Mouse (Mus musculus) testis, postnatal 10 days (tissue): ENCODE measurements around the gene Dcdc2a.

ENCODE experiments used
- DNase-seq: peaks from one replicate; pipeline ENCODE4 v3.0.0; 2021; ENCODE audit warnings: low spot score

The Dcdc2a gene

DNA sequence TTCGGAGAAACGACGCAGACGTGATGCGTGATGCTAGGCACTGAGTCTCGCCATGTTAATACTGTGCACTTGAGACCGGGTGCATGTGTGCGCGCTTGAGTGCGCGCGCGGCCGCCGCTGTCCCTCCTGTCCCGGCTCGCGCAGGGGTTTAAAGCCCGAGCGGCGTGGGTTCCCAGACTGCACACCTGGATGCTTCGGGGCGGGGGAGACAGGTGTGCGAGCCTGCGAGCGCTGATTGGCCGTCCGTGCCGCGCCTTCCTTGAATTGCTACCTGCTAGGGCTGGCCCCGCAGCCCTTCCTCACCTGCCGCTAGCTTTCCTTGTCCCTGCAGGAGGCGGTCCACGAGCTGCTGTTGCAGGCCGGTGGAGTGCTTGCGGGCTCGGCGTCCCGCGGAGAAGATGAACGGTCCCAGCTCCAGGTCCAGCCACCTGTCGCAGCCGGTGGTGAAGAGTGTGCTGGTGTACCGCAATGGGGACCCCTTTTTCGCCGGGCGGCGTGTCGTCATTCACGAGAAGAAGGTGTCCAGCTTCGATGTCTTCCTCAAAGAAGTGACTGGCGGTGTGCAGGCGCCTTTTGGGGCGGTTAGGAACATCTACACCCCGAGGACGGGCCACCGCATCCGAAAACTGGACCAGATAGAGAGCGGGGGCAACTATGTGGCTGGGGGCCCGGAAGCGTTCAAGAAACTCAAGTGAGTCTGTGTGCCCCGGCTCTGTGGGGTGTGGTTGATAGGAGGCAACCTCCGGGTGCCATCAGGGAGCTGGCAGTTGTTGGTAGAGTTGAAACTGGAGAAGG lies at the start of gene Dcdc2a:
Dcdc2a (plus strand) TSS at position 132 of the 795 bp plus-strand sequence.
- peak; percentile 44 for DNase-seq

DNA sequence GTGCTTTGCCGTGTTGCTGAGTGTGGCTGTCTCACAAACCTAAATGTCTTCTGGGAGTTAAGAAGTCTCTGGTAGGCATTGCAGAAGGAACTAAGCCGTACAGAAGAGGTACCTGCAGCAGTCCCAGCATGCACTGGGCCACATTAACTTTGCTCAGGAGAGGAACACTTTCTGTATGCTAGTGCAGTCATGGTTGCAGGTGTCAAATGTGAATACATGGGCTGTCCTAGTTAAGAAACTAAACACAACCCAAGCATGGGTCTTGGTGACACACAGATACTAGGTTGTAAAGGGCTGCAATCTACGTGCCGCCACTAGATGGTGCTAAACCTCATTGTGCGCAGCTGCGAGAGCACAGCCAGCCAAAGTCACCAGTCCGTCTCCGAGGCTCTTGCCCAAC lies 48.7 kb upstream of the Dcdc2a start:
- DNase-seq = peak; percentile 64

DNA sequence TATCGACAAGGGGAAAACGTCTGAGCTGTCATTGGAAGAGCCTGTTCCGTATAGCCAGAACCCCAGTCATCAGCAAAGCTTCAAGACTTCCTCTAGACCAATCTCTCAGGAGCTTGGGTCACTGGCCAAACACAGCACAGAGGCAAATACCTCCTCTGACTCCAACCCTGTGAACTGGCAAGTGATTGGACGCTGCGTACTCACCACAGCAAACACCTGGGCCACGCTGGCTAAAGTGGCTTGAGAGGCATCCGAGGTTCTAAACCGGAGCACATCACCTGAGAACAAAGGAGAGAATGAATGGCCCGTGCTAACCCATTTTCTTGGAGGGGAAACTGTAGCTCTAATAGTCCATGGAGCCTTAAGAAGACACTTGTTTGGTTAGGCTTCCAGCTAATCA lies 37.5 kb upstream of the Dcdc2a start:
- DNase-seq = no peak

DNA sequence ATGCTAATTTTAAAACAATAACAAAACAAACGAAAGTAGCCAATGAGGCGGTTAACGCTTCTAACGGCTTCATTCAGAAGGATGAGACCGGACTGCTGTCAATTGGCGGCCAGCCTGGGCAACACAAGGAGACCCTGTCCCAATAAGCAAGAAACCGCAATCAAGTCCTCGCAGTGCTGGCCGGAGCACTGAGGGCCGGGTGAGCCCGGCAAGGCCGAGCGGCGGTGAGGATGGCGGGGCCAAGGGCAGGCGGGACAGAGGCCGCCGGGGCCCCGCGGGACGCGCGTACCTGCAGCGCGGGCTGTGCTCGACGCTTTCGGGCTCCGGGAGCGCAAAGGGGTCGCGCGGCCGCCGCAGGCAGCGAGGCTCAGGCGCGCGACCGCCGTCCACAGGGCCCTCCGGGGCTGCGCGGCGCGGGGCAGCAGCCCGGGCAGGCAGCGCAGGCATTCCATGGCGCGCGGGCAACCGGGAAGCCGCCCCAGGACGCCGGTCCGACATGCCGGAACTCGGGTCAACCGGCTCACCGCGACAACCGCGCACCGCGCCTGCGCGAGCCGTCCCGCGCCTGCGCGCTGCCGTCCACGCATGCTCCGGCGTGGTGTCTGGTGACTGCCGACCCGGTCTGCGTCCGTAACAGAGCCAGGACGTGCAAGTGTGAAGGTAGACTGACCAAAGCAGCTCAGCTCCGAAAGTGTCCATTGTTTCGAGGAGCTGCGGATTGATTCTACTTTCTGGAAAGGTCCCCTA lies 35.8 kb upstream of the Dcdc2a start, which contains the start of gene Mrs2:
Mrs2 (minus strand) TSS at position 587 of the 747 bp plus-strand sequence.
- DNase-seq = peak; percentile 87

DNA sequence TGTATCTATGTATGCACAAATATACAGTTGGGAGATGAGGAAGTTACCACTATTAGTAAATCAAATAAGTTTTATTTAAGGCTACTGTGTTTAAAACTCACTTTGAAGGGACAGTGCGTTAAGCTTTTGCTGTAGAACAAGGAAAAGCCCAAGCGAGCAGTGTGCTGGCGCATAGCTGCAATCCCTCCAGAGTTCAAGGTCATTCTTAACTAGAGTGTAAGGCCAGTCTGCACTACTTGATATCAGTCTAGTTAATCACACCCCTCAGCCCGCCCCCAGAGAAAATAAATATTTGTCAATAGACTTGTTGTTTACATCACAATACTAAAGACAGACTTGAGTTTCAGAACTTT lies 35.3 kb upstream of the Dcdc2a start:
- DNase-seq = no peak

DNA sequence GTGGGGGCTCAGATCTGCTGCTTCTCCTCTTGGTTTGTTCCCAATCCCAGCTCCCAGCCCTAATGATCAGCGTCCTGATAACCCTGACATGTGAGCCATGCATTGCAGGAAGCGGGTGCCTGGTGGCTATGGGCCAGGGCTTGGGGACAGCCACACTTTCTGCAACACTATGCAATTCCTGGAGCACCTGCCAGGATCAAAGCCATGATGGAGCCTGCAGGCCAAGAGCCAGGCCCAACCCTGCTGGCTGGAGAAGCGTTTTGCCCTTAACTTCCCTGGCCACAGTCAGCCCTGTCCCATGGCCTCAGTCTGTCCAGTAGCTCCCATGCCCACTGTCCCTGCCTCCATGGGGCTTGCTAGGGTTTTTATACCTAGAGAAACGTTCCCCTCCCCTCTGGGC lies 33.4 kb upstream of the Dcdc2a start:
- no peak for DNase-seq

DNA sequence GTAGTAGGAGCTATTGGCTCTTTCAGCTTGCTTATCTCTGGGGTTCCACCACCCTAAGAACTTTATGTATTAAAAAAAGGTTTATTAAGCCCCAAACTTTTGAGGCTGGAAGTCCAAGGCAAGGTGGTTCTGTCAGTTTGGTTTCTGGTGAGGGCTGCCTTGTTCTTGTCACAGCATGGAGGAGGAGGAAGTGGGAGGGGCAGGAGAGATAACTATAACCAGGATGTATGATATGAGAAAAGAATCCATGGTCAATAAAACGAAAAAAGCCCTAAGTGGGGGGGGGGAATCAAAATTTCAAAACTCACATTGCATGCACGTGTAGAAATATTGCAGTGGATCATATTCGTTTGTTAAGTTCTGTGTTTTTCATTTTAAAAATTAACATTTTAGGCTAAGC lies 32.7 kb upstream of the Dcdc2a start:
- DNase-seq = no peak

DNA sequence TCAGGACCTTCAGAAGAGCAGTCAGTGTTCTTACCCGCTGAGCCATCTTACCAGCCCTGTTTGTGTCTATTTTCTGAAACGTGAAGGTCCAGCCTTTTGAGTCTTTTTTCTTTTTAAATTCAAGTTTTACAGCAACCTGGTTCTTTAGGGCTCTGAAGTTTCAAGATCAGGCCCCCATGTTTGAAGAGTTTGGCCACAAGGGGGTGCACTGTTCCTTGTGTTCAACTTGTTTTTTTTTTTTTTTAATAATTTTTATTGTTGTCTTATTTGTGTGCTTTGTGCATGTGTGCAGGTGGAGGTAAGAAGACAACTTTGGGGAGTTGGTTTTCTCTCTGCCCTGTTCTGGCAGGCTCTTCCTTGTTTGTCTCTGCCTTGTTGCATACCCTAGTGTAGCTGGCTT lies 31.1 kb upstream of the Dcdc2a start:
- peak; percentile 79 for DNase-seq

DNA sequence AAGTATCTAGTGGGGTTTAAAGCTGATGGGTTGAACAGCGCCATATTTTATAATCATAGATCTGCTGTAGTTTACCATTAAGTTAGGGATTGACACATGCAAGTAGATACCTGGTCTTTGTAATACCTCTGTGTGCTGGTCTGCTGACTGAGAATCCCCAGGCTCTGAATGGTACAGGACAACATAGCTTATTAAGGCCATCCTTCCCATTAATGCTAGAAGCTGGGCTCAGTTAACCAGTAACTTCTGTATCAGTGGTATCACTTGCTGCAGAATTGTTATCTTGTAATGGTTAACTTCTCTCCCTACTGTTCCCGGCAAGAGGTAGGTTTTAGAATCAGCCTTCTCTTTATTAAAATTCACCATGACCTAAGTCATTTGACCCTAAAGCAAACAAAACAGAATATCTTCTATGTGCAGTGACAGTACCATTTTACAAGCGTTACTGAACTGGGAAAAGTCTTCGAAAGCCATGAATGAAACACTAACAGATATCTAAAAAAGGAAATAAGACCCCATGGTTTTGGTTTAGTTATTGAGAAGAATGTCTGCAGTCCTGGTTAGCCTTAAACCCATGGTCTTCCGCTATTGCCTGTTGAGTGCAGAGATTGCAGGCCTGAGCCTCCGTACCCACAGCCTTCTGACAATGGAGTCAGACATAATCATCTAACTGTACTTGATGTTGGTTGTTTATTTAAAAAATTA lies 29.2 kb upstream of the Dcdc2a start:
- DNase-seq = no peak

DNA sequence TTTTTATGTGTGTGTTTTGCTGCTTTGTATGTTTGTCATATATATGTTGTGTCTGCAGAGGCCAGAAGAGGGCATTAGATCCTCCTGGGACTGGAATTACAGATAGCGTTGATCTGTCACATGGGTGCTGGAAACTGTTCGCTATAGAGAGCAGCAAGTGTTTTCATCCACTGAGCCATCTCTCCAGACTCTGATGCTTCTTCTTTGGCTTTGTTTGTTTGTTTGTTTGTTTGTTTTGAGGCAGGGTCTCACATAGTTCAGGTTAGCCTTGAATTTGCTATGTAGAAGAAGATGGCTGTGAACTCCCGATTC lies 28.7 kb upstream of the Dcdc2a start:
- DNase-seq = no peak

DNA sequence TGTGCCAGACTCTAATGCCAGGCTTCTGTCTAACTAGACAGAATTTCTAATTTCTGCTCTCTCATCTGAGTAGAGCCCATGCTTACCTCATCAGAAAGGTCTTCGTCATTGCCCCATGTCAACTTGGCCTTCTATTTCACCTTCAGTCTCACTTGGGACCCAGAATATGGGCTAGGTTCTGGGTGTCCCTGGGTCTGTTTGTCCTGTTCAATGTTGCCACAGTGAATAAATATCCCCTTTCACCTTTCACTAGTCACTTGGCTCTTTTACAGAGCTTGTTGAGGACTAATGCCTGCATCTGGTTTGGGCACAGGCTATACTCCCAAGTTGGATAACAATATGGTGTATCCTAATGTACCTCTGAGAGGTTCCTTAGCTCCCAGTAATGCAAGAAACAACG lies 16.3 kb upstream of the Dcdc2a start:
- no peak for DNase-seq

DNA sequence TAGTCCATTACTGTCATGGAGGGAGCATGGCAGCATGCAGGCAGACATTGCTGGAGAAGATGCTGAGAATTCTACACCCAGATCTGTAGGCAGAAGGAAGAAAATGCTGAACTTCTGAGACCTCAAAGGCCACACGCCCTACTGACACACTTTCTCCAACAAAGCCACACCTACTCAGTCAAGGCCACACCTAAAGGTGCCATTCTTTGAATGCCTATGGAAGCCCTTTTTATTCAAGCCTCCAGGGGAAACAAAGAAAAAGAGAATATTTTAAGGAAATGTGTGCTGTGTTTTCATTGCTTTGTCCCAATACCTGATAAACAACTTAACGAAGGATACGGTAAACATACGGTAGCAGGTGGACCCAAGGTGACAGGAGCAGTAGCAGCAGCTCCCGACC lies 3.1 kb upstream of the Dcdc2a start:
- DNase-seq = no peak

DNA sequence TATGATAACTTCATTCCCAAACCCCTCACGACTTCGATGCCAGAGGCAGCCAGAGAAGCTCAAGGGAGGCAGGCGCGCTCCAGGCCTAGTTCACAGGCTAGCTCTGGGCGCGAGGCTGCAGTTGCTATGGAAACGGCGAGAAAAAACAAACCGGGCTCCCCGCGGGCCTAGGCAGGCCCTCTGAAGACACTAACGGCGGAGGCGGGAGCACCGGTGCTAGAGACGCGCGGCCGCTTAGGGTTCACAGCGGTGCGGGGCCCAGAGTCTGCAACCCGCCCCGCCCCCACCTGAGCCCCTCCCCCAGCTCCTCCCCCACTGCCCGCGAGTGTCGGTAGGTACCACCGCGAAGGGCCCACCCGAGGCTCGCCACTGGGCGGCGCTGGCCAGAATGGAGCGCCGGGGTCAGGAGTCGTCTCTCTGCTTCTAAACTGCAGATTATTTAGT lies 671 bp upstream of the Dcdc2a start:
- DNase-seq = peak; percentile 77

DNA sequence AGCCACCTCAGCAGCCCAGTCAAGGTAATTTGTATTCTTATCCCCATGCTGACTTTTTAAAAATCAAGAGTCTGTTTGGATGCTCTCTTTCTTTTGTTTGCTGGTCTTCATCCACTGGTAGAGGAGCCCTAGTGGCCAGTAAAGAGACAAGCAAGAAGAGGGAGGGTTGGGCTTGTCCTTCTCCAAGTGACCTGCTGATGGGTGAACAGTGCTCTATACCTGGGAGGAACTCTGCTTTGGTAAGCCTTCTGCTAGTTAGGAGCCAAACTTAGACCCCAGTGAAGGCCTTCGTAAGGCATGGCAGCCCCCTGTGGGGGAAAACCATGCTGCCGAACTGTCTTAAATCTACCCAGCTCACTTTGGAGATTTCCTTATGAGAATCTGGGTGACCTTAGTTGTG lies 10.9 kb downstream of the Dcdc2a start:
- no peak for DNase-seq

DNA sequence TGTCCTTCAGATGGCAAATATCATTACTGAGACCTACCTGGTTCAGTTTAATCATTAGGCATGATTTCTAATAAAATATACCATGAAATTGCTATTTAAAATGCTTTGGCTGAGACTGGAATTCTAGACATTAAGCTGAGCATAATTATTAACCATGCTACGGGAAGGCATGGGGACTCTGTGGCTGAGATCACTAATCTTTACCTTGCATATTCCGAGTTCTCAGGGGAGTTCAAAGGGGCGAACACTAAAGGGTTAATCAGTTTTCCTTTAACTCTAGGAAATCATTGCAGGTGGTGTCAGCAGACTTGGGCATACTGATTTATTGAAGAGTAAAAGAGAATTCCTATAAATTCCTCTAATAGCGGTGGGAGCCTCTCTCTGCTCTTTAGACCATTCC lies 11.4 kb downstream of the Dcdc2a start:
- DNase-seq = no peak

DNA sequence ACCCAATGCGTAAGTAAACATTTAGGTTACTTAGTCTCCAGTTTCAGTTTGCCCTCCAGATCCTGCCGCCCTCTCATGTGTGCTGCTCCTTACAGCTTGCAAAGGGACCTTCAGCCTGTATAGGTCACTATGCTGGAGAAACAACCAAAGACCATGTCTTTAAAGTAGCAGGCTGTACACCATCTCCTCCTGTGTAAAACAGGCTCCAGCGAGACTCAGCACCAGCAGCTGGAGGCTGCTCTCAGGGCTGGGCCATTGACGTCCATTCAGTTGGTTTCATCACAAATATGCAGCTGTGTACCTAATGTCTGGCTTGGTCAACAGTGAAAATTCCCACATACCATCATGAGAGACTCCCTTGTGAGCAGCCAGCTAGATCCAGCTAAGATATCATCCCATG lies 14.0 kb downstream of the Dcdc2a start:
- no peak for DNase-seq

DNA sequence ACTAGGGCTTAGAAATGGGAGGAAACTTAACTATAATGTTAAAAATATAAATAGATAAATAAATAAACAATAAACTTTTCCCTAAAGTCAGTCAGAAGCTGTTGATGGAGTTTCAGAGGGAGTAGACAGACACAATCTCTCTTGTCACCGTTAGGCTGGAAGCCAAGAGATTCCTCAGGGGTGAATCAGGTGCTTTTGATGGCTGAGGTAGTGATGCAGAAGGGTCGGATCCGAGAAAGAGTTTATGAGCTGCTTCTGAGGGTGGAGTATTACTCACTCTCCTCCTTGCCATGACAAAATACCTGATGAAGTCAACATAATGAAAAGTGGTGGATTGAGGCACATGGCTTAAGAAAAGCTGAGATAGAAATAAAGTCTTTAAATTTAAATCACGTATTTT lies 15.0 kb downstream of the Dcdc2a start:
- no peak for DNase-seq

DNA sequence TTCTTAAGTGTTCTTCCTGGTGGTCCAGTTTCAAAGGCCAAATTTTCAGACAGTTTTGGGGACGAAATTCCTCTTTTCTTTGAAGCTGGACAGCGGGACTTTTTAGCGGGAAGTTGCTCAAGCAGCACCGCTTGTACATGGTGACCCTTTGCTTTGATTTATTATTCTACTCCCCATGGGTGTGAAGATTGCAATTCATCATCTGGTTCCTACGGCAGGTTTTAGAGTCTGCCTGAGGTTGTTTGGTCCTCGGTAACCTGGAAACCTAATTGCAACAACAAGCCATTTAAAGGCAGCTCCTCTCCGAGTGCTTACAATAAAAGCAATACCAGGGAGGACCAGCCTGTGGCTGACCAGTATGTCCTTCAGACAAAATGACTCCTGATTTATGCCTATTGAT lies 21.5 kb downstream of the Dcdc2a start:
- DNase-seq = no peak

DNA sequence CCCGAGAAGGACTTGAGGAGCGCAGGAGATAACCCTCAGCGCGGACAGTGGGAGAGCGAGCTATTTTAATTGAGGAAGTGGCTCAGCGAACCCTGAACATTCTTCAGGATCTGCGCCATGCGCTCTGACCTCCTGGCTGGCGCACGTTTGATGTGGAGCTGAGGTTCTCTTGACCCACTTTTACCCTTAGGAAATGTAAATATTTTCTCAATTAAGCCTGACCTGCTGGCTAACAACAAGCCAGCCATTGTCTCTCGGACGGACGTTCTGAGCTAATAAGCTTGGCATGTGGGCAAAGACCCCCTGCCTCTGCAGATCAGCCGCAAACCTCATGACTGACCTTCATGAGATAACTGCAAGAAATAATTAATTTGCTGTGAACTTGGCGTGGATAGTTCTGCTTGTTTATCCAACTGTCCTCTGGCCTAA lies 27.4 kb downstream of the Dcdc2a start:
- DNase-seq = no peak

DNA sequence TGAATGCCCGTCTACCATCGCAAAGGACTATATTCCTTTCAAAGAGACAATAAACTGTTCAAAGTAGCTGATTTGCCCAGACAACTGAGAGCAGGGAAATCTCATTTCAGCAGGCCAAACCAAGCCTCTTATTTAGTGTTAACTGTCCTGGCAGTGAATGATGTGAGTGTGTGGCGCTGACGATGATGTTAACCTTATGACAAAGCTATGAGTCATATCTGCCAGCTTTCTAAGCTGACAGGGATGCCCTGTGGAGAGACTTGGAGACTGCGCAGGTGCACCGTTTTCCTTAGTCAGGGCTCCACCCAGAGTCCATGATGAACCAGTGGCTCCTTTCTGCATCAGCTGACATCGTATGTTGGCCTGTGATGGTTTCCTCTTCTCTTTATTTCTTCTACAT lies 29.3 kb downstream of the Dcdc2a start:
- no peak for DNase-seq

DNA sequence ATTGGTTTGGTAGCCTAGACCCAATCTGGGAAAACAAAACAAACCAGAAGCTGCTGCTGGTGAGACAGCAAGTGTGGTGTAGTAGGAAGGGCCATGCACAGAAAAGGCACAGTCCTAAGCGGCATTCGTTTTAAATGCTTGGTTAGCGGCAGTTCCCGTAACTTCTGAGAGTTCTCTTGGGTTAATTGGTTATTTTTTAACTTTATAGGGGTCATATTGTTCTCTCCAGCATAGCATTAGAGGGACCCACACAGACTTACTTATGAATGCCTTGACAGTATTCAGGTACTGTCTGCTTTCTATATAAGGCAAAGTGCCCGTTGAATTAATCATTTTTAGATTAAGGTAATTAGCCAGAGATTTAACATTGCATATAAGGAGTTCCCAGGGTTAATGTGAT lies 35.5 kb downstream of the Dcdc2a start:
- no peak for DNase-seq

DNA sequence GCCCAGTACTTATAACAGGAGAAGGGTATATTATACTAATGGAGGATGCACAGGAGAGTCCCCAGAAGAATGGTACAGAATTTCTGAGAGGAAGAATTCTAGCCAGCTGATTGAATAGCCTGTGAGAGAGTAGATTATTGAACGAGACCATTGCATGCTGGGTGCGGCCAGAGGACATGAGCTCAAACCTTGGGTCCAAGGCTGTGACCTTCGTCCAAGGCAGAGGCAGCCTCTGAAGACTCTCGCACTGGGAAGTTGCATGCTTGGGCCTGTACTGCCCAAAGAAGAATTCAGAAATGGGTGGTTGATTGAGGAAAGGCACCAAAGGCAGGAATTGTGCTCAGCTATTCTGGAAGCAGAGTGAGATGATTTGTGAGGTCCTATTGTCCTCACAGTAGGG lies 38.0 kb downstream of the Dcdc2a start:
- DNase-seq = peak; percentile 12

DNA sequence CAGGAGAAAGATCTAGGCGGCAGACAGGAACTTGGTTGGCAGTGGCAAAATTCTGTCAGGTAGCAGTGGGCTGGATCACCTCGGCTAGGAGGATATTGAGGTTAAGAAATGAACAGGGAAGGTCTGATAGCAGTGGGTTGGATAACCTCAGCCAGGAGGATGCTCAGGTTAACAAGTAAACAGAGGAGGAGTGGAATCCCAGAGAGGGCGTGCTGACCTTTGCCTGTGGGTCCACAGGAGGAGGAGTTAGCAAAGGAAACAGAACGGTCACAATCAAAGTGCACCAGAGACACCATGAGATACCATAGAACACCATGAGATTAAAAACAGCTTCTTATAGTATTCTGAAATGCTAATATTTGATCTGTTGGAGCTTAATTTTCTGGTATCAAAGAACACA lies 38.6 kb downstream of the Dcdc2a start:
- DNase-seq = peak; percentile 15
